Comparison of ENCODE assay signal across 10 mouse cellular contexts in the genomic region with DNA sequence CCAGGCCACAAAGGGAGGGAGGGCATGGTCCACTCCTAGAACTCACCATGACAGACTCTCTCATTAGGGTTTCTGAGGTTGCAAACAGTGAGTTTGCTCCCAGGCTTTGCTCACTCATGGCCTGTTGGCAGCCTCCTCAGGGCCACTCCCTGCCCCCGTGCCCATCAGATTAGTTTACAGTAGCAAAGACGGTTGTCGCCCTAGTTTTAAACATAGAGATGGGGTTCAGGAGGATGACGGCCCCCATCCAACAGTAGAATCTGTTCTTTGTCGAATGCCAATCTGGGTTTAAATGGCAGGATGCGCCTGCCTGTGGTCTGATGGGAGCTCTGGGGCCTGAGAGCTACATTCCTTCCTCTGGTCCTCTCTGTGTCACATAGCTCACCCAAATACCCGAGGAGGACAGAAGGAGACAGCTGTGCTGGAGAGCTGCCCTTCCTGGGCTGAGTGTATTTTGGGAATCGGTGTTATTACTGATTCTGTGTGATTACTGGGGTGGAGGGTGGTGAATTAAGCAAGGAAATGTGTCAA. TPM values are rescaled to one million over a fixed set of nuclear protein-coding genes. Genes with fewer than 3 reads are reported as not detected.
A peak's percentile ranks its signal among the peaks of the same experiment; 100 is the strongest.
DNase-seq lines count a peak whose midpoint lies in the region; ATAC-seq and TF ChIP-seq lines count a peak whose summit lies in the region.
"Had no signal": no experiment of that assay in that cellular context is flagged by ENCODE, and none has a peak within 500 bp of the region (broad histone marks: within the 10 kb centered on the region; RNA-seq: fewer than 3 reads in every experiment).

No protein-coding gene starts in this region.

- no peaks in the 10 kb centered on the region for H3K9me3 ChIP-seq in midbrain, embryonic 11.5 days (ENCODE audit: control insufficient read depth, low read length)
- H3K9me3 ChIP-seq in intestine, postnatal 0 days (ENCODE audit: control insufficient read depth) = no peaks in the 10 kb centered on the region
- H3K9me3 ChIP-seq: megakaryocyte, embryonic 14.5 days had no signal

- WGBS in midbrain, embryonic 11.5 days = 77% methylated on average over 8 of the region's 8 CpGs
- WGBS in intestine, postnatal 0 days = 53% methylated on average over 8 of the region's 8 CpGs

- peaks cover 19% of the 10 kb centered on the region; the same call in 1 of the 2 replicates for H3K4me1 ChIP-seq in midbrain, embryonic 11.5 days (ENCODE audit: control insufficient read depth, insufficient read depth, low read length)
- 0 out of 2 replicates have a peak, but pooled peaks cover 2% of the 10 kb centered on the region for H3K4me1 ChIP-seq in intestine, postnatal 0 days (replicated peaks; ENCODE audit: control insufficient read depth, insufficient read depth, low read length)

- H3K27ac ChIP-seq in midbrain, embryonic 11.5 days (ENCODE audit: low read depth, low read length) = no peak overlapping the region
- no peak overlapping the region for H3K27ac ChIP-seq in intestine, postnatal 0 days (ENCODE audit: low read depth, low read length)

- no peak for TF ChIP-seq CTCF in intestine, postnatal 0 days (IDR thresholded peaks at IDR 0.05; ENCODE audit: low read depth)

- peak overlapping the region; percentile 17; the same call in 1 of the 2 replicates for H3K4me2 ChIP-seq in midbrain, embryonic 11.5 days
- H3K4me2 ChIP-seq in intestine, postnatal 0 days (replicated peaks; ENCODE audit: low read depth) = no peak overlapping the region

- ATAC-seq in midbrain, embryonic 11.5 days (ENCODE audit: low FRiP score) = no peak
- ATAC-seq in intestine, postnatal 0 days = no peak

- peak; percentile 32 for DNase-seq in adrenal gland, postnatal 14 days
- no peak for DNase-seq in adrenal gland, adult 18-20 months (ENCODE audit: low spot score in 2 of 2)
- peak; percentile 69 for DNase-seq in Muller cell, postnatal 12 days (ENCODE audit: inconsistent ontology term)
- peak; percentile 31 for DNase-seq in heart, adult 8-10 months (ENCODE audit: low spot score)
- peak; percentile 71 for DNase-seq in midbrain, embryonic 11.5 days (ENCODE audit: low spot score, missing footprints)
- DNase-seq in cerebellum, adult 9-11 months = no peak
- DNase-seq in natural killer cell, adult 2 months (ENCODE audit: low spot score in 2 of 2) = no peak
- DNase-seq: kidney, postnatal 25 days had no signal

- H3K27me3 ChIP-seq in midbrain, embryonic 11.5 days (ENCODE audit: control insufficient read depth, insufficient read depth, low read length) = no peaks in the 10 kb centered on the region
- peaks cover 3% of the 10 kb centered on the region; the same call in 1 of the 2 replicates for H3K27me3 ChIP-seq in intestine, postnatal 0 days (replicated peaks; ENCODE audit: control insufficient read depth, insufficient read depth, low read length)

- H3K9ac ChIP-seq in midbrain, embryonic 11.5 days (ENCODE audit: low read length) = peak overlapping the region; percentile 13
- H3K9ac ChIP-seq in intestine, postnatal 0 days (ENCODE audit: low read depth, low read length) = no peak overlapping the region

- H3K4me3 ChIP-seq in midbrain, embryonic 11.5 days (ENCODE audit: low read depth, low read length) = no peak overlapping the region
- H3K4me3 ChIP-seq in intestine, postnatal 0 days (ENCODE audit: low read depth, low read length) = no peak overlapping the region
- H3K4me3 ChIP-seq: megakaryocyte, embryonic 14.5 days had no signal

- no peaks in the 10 kb centered on the region for H3K36me3 ChIP-seq in midbrain, embryonic 11.5 days (ENCODE audit: control insufficient read depth, insufficient read depth, low read length)
- H3K36me3 ChIP-seq in intestine, postnatal 0 days (ENCODE audit: control insufficient read depth, insufficient read depth) = no peaks in the 10 kb centered on the region

RNA-seq across cellular contexts. Expression of gene Mapre3, which starts 1.9 kb away (rescaled TPM):
- 44.1 and 46.5 TPM in 2 replicates for total RNA-seq in adrenal gland, postnatal 14 days (2021)
- total RNA-seq in adrenal gland, adult 18-20 months (2021) = 10 to 100 TPM; 60.7 to 76.5 TPM
- 10 to 100 TPM; 43.1 to 48.3 (median 44.5) TPM for total RNA-seq in heart, adult 8-10 months (2022)
- 35.0 and 40.5 TPM in 2 replicates for polyA plus RNA-seq in midbrain, embryonic 11.5 days (2014; fragmentation: Nextera tagmentation; extraction: Ambion mirVana)
- 25.3 and 25.5 TPM in 2 replicates for polyA plus RNA-seq in intestine, postnatal 0 days (2015; fragmentation: Nextera tagmentation; extraction: Ambion mirVana)

RNA-seq across cellular contexts. Expression of gene Tmem214, which starts 51.5 kb away (rescaled TPM):
- 48.5 and 55.1 TPM in 2 replicates for total RNA-seq in adrenal gland, postnatal 14 days (2021)
- total RNA-seq in adrenal gland, adult 18-20 months (2021) = 10 to 100 TPM; 54.0 to 57.3 TPM
- 10 to 100 TPM; 37.4 to 39.9 (median 38.4) TPM for total RNA-seq in heart, adult 8-10 months (2022)
- polyA plus RNA-seq in midbrain, embryonic 11.5 days (2014; fragmentation: Nextera tagmentation; extraction: Ambion mirVana) = 32.5 and 35.4 TPM in 2 replicates
- polyA plus RNA-seq in intestine, postnatal 0 days (2015; fragmentation: Nextera tagmentation; extraction: Ambion mirVana) = 46.1 and 47.6 TPM in 2 replicates

Comparison
In these comparisons a context has a peak if more than half of its experiments do, and no peak if none do; other contexts are left out.
1. DNase-seq: peak in adrenal gland, postnatal 14 days (single experiment), Muller cell, postnatal 12 days (single experiment), heart, adult 8-10 months (single experiment) and midbrain, embryonic 11.5 days (single experiment); none in adrenal gland, adult 18-20 months (0 of 2), cerebellum, adult 9-11 months (single experiment) and natural killer cell, adult 2 months (0 of 2).